Mouse (Mus musculus): ENCODE results near the gene Ankrd42. TPM values are rescaled to one million over a fixed set of nuclear protein-coding genes. Genes with fewer than 3 reads are reported as not detected.

Gene Ankrd42
- 16.1 and 17.2 TPM in 2 replicates for polyA plus RNA-seq (2015; fragmentation: Nextera tagmentation; extraction: Ambion mirVana)

DNA sequence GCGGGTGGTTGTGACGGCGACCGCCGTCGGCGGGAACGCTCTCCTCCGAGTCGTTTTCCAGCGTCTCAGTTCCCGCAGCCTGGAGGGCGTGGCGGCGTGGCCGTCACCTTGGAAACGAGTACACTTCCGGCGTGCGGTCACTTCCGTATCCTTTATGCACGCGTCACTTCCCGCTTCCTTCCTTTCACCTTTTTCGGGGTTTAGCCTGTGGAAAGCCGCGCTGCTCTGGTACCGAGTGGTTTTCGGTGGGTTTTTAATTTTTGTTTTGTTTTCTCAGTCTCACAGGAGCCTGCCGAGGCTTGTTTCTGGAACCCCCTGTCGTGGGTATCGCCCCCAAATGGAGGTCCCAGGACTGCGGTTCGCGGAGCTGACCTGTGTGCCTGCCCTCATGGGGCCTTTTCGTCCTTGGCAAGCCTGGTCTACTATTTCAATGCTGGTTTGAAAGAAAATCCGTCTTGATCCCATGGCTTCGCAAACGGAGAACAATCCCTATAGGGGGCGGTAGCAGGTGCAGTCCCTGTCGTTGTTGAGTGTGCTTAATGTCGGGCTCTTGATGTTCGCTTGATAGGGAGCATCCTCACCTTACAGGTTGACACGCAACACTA, at the start of gene Ankrd42:
Ankrd42 (minus strand) TSS at position 122 of the 605 bp plus-strand sequence.
- peaks cover 23% of the 10 kb centered on the region for H3K4me1 ChIP-seq
- no peaks in the 10 kb centered on the region for H3K27me3 ChIP-seq
- peak within 1 kb of the TSS; percentile 94 for H3K4me2 ChIP-seq (replicated peaks)
- H3K9me3 ChIP-seq = no peaks in the 10 kb centered on the region
- ATAC-seq (replicated peaks) = peak; percentile 99
- peaks cover 16% of the 10 kb centered on the region for H3K36me3 ChIP-seq
- peak within 1 kb of the TSS; percentile 88 for H3K9ac ChIP-seq (replicated peaks)
- peak within 1 kb of the TSS; percentile 95 for H3K4me3 ChIP-seq
- under 1% methylated on average over 44 of the region's 44 CpGs for WGBS
- H3K27ac ChIP-seq (replicated peaks) = peak within 1 kb of the TSS; percentile 85

- no peak for ATAC-seq (replicated peaks)
- H3K27me3 ChIP-seq = no peaks in the 10 kb centered on the region
These were observed 40.4 kb upstream of the Ankrd42 start for GRCm38 (mm10) chr7:92677346-92677745.

DNA sequence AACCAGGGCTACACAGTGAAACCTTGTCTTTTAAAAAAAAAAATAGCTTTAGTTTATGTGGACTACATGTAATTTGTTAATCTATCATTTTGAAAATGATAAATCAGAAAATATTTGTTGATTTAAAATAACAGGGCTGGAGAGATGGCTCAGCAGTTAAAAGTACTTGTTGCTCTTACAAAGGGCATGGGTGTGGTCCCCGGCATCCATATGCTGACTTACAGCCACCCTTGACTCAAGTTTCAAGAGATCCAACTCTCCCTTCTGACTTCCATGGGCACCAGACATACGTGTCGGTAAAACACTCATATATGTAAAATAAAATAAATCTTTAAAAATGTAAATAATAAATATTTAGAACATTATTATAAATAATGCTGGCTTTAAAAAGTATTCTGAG, 38.2 kb upstream of the Ankrd42 start:
- H3K4me1 ChIP-seq = peaks cover 5% of the 10 kb centered on the region
- H3K36me3 ChIP-seq = no peaks in the 10 kb centered on the region
- no peaks in the 10 kb centered on the region for H3K27me3 ChIP-seq
- no peak overlapping the region for H3K9ac ChIP-seq (replicated peaks)
- WGBS = 91% methylated on average over 3 of the region's 3 CpGs
- no peak overlapping the region for H3K27ac ChIP-seq (replicated peaks)
- no peak for ATAC-seq (replicated peaks)
- no peak overlapping the region for H3K4me2 ChIP-seq (replicated peaks)
- no peak overlapping the region for H3K4me3 ChIP-seq
- H3K9me3 ChIP-seq = no peaks in the 10 kb centered on the region

More at GRCm38 (mm10) chr7:92677346-92677745, 40.4 kb upstream of the Ankrd42 start:
- Histone ChIP-seq H3K9me3 (no peaks in the 10 kb centered on the region), H3K36me3 (no peaks in the 10 kb centered on the region), H3K4me3 (no peak overlapping the region), H3K4me2 (replicated peaks) (no peak overlapping the region), H3K4me1 (no peaks in the 10 kb centered on the region), H3K9ac (replicated peaks) (no peak overlapping the region), H3K27ac (replicated peaks) (no peak overlapping the region)
- 79% methylated on average over 4 of the region's 4 CpGs for WGBS

DNA sequence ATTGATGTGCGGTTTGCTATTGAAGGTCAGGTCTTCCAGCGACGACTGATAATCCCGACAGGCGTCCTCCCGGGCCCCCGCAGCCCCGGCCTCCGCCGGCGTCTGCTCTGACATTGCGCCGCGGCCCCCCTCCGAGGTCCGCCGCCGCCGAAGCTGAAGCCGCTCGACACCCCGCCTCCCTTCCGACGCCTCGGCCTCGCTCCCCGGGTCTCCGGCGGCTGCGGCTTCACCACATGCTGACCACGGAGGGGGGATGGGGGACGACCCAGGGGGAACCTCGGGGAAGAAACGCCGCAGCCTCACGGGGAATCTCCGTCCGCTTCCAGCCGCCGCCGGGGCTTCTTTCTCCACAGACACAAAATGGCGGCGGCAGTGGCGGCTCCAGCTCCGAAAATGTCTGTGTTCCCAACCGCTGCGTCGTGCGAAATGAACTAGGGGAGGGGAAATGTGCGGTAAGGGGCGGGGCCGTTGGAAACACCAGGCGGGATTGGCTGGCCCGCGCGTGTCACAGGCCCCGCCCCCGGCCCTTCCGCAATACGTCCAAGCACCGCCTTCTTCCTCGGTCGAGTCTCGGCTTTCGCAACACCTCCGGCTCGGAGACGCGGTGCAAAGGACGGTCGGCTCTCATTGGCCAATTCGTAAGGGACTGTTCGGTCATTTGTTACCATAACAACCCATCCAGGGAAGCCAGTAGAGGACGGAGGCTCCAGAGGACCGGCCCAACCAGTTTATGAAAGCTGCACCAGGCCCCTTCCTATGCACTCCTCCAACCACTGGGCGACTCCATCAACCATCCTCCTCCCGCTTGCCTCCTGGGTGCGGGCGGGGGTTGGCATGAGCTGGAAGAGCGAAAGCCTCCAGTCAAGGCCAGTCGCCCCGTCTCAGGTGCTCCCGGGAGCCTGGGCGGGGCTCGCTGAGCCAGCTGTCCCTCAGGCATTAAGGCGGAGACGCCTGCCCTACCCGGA, 32.8 kb upstream of the Ankrd42 start, which contains the start of gene Pcf11:
Pcf11 (minus strand) TSS at position 428 of the 965 bp plus-strand sequence.
- Histone ChIP-seq H3K36me3 (0 out of 2 replicates have a peak, but pooled peaks cover 4% of the 10 kb centered on the region), H3K4me1 (peaks cover 31% of the 10 kb centered on the region), H3K27me3 (no peaks in the 10 kb centered on the region), H3K27ac (replicated peaks) (peak within 1 kb of the TSS; percentile 97), H3K9ac (replicated peaks) (peak within 1 kb of the TSS; percentile 89), H3K9me3 (no peaks in the 10 kb centered on the region), H3K4me2 (replicated peaks) (peak within 1 kb of the TSS; percentile 81), H3K4me3 (peak within 1 kb of the TSS; percentile 89)
- under 1% methylated on average over 85 of the region's 88 CpGs for WGBS
- ATAC-seq (replicated peaks) = peak; percentile 99

- peak overlapping the region; percentile 89 for H3K9ac ChIP-seq (replicated peaks)
- no peaks in the 10 kb centered on the region for H3K27me3 ChIP-seq
- H3K4me3 ChIP-seq = peak overlapping the region; percentile 89
- H3K4me2 ChIP-seq (replicated peaks) = peak overlapping the region; percentile 81
- H3K36me3 ChIP-seq = 0 out of 2 replicates have a peak, but pooled peaks cover 4% of the 10 kb centered on the region
- peak overlapping the region; percentile 97 for H3K27ac ChIP-seq (replicated peaks)
- ATAC-seq (replicated peaks) = peak; percentile 16; the same call in 1 of the 2 replicates
- H3K4me1 ChIP-seq = peaks cover 31% of the 10 kb centered on the region
- no peaks in the 10 kb centered on the region for H3K9me3 ChIP-seq
- under 1% methylated on average over 29 of the region's 29 CpGs for WGBS
These were observed 32.0 kb upstream of the Ankrd42 start for GRCm38 (mm10) chr7:92668791-92669506.

DNA sequence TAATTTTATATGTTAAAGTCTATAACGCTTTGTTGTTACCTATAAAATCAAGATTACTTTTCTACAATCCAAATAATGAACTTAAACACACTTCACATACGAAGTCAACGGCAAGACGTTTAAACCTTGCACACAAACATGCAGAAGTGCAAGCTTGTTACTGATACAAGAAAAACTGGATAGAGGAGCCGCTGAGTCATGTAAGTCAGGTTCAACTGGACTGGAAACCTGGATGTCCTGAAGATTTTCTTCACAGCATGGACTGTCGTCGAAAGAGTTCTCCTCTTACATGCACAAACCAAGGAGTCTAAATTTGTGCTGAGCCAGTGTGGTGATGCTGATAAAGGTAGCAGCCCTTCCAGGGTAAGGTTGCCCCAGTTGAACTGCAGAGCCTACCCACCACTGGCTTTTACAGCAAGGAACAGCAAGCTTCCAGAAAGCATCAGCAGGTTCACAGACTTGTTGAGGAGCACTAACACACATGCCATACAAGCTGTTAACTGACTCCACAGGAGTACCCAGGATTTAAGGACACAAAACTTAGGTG, 29.4 kb upstream of the Ankrd42 start:
- no peaks in the 10 kb centered on the region for H3K27me3 ChIP-seq
- H3K4me2 ChIP-seq (replicated peaks) = peak overlapping the region; percentile 81
- H3K4me1 ChIP-seq = peaks cover 31% of the 10 kb centered on the region
- H3K27ac ChIP-seq (replicated peaks) = no peak overlapping the region
- peaks cover 16% of the 10 kb centered on the region for H3K36me3 ChIP-seq
- H3K4me3 ChIP-seq = no peak overlapping the region
- WGBS = 84% methylated on average over 7 of the region's 7 CpGs
- H3K9me3 ChIP-seq = no peaks in the 10 kb centered on the region
- H3K9ac ChIP-seq (replicated peaks) = no peak overlapping the region
- ATAC-seq (replicated peaks) = no peak

DNA sequence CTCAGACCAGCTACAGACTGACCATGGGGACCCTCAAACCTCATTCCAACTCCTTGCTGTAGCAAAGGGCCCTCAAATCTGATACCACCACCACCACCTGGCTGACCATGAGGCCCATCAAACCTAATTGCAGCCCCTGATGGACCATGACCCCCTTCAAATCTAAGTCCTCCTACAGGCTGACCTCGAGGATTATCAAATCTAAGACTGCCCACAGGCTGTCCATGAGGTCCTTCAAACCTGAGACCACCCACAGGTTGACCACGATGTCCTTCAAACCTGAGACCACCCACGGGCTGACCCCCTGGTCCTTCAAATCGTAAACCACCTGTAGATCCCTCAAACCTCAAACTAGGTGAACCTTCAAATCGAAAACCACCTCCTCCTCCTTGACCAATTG, 21.1 kb upstream of the Ankrd42 start:
- WGBS = 94% methylated on average over 5 of the region's 5 CpGs
- H3K36me3 ChIP-seq = peaks cover 61% of the 10 kb centered on the region

DNA sequence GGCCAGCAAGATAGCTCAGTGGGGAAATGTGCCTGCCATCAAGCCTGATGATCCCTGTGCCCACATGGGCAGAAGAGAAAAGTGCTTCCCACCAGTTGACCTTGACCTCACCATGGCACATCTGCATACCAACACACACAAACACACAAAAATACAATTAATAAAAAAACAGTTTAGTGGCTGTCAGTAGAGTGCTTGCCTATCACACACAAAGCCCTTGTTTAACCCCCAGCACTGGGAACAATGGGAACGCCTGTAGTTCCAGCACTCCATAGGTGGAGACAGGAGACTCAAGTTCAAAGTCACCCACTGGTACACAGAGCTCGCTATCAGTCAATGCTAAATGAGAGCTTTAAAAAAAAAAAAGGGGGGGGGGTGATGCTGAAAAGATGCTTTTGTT, 19.4 kb upstream of the Ankrd42 start:
- no peak overlapping the region for H3K4me3 ChIP-seq
- peaks cover 54% of the 10 kb centered on the region for H3K36me3 ChIP-seq
- no peaks in the 10 kb centered on the region for H3K27me3 ChIP-seq
- H3K4me1 ChIP-seq = 0 out of 2 replicates have a peak, but pooled peaks cover 4% of the 10 kb centered on the region
- no peak overlapping the region for H3K4me2 ChIP-seq (replicated peaks)
- 78% methylated on average over 2 of the region's 2 CpGs for WGBS
- ATAC-seq (replicated peaks) = no peak
- no peak overlapping the region for H3K27ac ChIP-seq (replicated peaks)
- H3K9ac ChIP-seq (replicated peaks) = no peak overlapping the region
- H3K9me3 ChIP-seq = no peaks in the 10 kb centered on the region

More for the DNA sequence above, 21.1 kb upstream of the Ankrd42 start:
- Histone ChIP-seq H3K27ac (replicated peaks) (no peak overlapping the region), H3K27me3 (no peaks in the 10 kb centered on the region), H3K9me3 (no peaks in the 10 kb centered on the region), H3K4me2 (replicated peaks) (no peak overlapping the region), H3K4me1 (0 out of 2 replicates have a peak, but pooled peaks cover 4% of the 10 kb centered on the region), H3K4me3 (no peak overlapping the region), H3K9ac (replicated peaks) (no peak overlapping the region)
- ATAC-seq (replicated peaks) = 0 out of 2 replicates have a peak, but pooled peaks have one; percentile 35

GRCm38 (mm10) chr7:92653329-92653728, 16.4 kb upstream of the Ankrd42 start:
- 87% methylated on average over 1 of the region's 1 CpGs for WGBS
- Histone ChIP-seq H3K27ac (replicated peaks) (no peak overlapping the region), H3K9me3 (no peaks in the 10 kb centered on the region), H3K4me3 (no peak overlapping the region), H3K36me3 (peaks cover 36% of the 10 kb centered on the region), H3K4me1 (0 out of 2 replicates have a peak, but pooled peaks cover 4% of the 10 kb centered on the region), H3K4me2 (replicated peaks) (no peak overlapping the region), H3K27me3 (no peaks in the 10 kb centered on the region), H3K9ac (replicated peaks) (no peak overlapping the region)
- no peak for ATAC-seq (replicated peaks)

- no peaks in the 10 kb centered on the region for H3K4me1 ChIP-seq
- no peaks in the 10 kb centered on the region for H3K9me3 ChIP-seq
- no peak overlapping the region for H3K9ac ChIP-seq (replicated peaks)
- H3K36me3 ChIP-seq = peaks cover 39% of the 10 kb centered on the region
- H3K27me3 ChIP-seq = no peaks in the 10 kb centered on the region
- no peak for ATAC-seq (replicated peaks)
- H3K27ac ChIP-seq (replicated peaks) = no peak overlapping the region
- WGBS = 86% methylated on average over 7 of the region's 7 CpGs
- no peak overlapping the region for H3K4me3 ChIP-seq
- no peak overlapping the region for H3K4me2 ChIP-seq (replicated peaks)
These were observed 10.8 kb upstream of the Ankrd42 start for GRCm38 (mm10) chr7:92647790-92648189.

- Histone ChIP-seq H3K36me3 (peaks cover 45% of the 10 kb centered on the region), H3K9ac (replicated peaks) (no peak overlapping the region), H3K4me1 (peaks cover 10% of the 10 kb centered on the region), H3K4me2 (replicated peaks) (no peak overlapping the region), H3K27ac (replicated peaks) (no peak overlapping the region), H3K27me3 (no peaks in the 10 kb centered on the region), H3K9me3 (no peaks in the 10 kb centered on the region), H3K4me3 (no peak overlapping the region)
- no peak for ATAC-seq (replicated peaks)
These were observed 5.4 kb upstream of the Ankrd42 start for GRCm38 (mm10) chr7:92642358-92642757.

Measured in forebrain, embryonic 15.5 days (tissue).